Comparison of ENCODE assay signal across 27 mouse cellular contexts in genomic region chr2:118120095-118120494, GRCm38 (mm10).
"Had no signal": no experiment of that assay in that cellular context is flagged by ENCODE, and none has a peak within 500 bp of the region (broad histone marks: within the 10 kb centered on the region; RNA-seq: fewer than 3 reads in every experiment).

No protein-coding gene starts in this region.

- DNase-seq: cerebellum, adult 2 months; cerebellum, adult 8-10 months; cerebellum, adult 9-10 months; cerebellum, adult 9-11 months; cerebellum, postnatal 10 days; cerebellum, postnatal 14 days; cerebellum, postnatal 25 days; cerebellum, postnatal 36 days; embryo, embryonic 11 days; forebrain, postnatal 0 days; gastrocnemius, adult 2 months; gastrocnemius, postnatal 10 days; gastrocnemius, postnatal 14 days; gastrocnemius, postnatal 25 days; gastrocnemius, postnatal 36 days; heart, adult 2 months had no signal

- ATAC-seq: forebrain, embryonic 13.5 days; forebrain, embryonic 14.5 days; forebrain, embryonic 15.5 days; forebrain, embryonic 16.5 days; forebrain, postnatal 0 days had no signal

- H3K4me2 ChIP-seq: embryonic facial prominence, embryonic 12.5 days; embryonic facial prominence, embryonic 13.5 days; embryonic facial prominence, embryonic 15.5 days; forebrain, embryonic 12.5 days; forebrain, embryonic 13.5 days; forebrain, embryonic 15.5 days had no signal

- H3K4me3 ChIP-seq: embryonic facial prominence, embryonic 10.5 days; embryonic facial prominence, embryonic 12.5 days; embryonic facial prominence, embryonic 13.5 days; embryonic facial prominence, embryonic 15.5 days; erythroblast, embryonic 14.5 days; forebrain, embryonic 10.5 days; forebrain, embryonic 12.5 days; forebrain, embryonic 13.5 days; forebrain, embryonic 15.5 days; gastrocnemius, adult 2 months; heart, adult 2 months had no signal

- H3K9ac ChIP-seq: embryonic facial prominence, embryonic 12.5 days; embryonic facial prominence, embryonic 13.5 days; embryonic facial prominence, embryonic 15.5 days; forebrain, embryonic 12.5 days; forebrain, embryonic 13.5 days; forebrain, embryonic 15.5 days; forebrain, postnatal 0 days had no signal

- H3K9me3 ChIP-seq: embryonic facial prominence, embryonic 12.5 days; embryonic facial prominence, embryonic 13.5 days; embryonic facial prominence, embryonic 15.5 days; forebrain, embryonic 13.5 days; forebrain, embryonic 15.5 days had no signal

- H3K27ac ChIP-seq: embryonic facial prominence, embryonic 10.5 days; embryonic facial prominence, embryonic 12.5 days; embryonic facial prominence, embryonic 13.5 days; embryonic facial prominence, embryonic 15.5 days; forebrain, embryonic 10.5 days; forebrain, embryonic 12.5 days; forebrain, embryonic 13.5 days; forebrain, embryonic 15.5 days; gastrocnemius, adult 2 months; heart, adult 2 months had no signal

- H3K27me3 ChIP-seq: embryonic facial prominence, embryonic 12.5 days; embryonic facial prominence, embryonic 13.5 days; embryonic facial prominence, embryonic 15.5 days; forebrain, embryonic 12.5 days; forebrain, embryonic 13.5 days; forebrain, embryonic 15.5 days had no signal

- H3K36me3 ChIP-seq: forebrain, embryonic 15.5 days had no signal
